Mouse (Mus musculus): ENCODE data around the gene Zfp791.

DNA sequence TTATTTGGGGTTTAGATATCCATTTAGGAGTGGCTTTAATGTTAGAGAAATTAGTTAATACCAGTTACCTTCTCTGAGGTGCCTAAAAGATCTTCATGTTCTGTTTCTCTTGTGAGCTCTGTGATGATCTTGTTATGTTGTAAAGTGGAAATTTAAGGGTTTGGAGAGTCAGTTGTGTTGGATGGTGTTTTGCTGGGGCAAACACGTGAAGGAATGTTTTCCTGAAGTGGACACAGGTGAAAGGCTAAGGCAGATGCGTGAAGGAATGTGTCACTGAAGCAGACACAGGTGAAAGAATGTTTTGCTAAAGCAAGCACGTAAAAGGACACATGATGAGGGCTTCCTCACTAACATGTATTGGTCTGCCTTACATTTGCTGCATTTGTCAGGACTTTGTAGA, at the start of gene Zfp791:
- no peak for TF ChIP-seq ZKSCAN1 (IDR thresholded peaks at IDR 0.05; ENCODE audit: low read depth, low read length)
- TF ChIP-seq GATA1 (IDR thresholded peaks at IDR 0.05; ENCODE audit: low read depth, low read length), result no peak
- TF ChIP-seq EP300 (IDR thresholded peaks at IDR 0.05; ENCODE audit: low read depth in 1 of 2, low read length in 2 of 2), result no peak
- TF ChIP-seq MAX (IDR thresholded peaks at IDR 0.05; ENCODE audit: low read length), result no peak
- TF ChIP-seq POLR2A (IDR thresholded peaks at IDR 0.05; ENCODE audit: control insufficient read depth in 1 of 2, insufficient read depth in 1 of 2, low read depth in 1 of 2, low read length in 2 of 2, poor library complexity in 1 of 2), result no peak
- no peak for TF ChIP-seq CTCF (IDR thresholded peaks at IDR 0.05 in 2 of 3, conservative IDR thresholded peaks at IDR 0.05 in 1 of 3; ENCODE audit: control insufficient read depth in 1 of 3, insufficient read depth in 1 of 3, low read depth in 2 of 3, low read length in 3 of 3, poor library complexity in 1 of 3, severe bottlenecking in 1 of 3)
- TF ChIP-seq ZNF384 (IDR thresholded peaks at IDR 0.05; ENCODE audit: low read depth, low read length), result no peak
- TF ChIP-seq E2F4 (IDR thresholded peaks at IDR 0.05; ENCODE audit: borderline replicate concordance, low read depth, low read length), result no peak
- no peak for TF ChIP-seq MAFK (IDR thresholded peaks at IDR 0.05; ENCODE audit: borderline replicate concordance, low read depth, low read length)
- no peak for TF ChIP-seq UBTF (IDR thresholded peaks at IDR 0.05; ENCODE audit: borderline replicate concordance, insufficient read depth, low read depth, low read length)

Data from MEL (cell line).